Mouse (Mus musculus): ENCODE results near the gene Pawr. TPM values are rescaled to one million over a fixed set of nuclear protein-coding genes. Genes with fewer than 3 reads are reported as not detected.

The Pawr gene
- polyA plus RNA-seq, 1 experiment, result 46.2 TPM

GRCm38 (mm10) chr10:108310195-108310594, 21.7 kb upstream of the Pawr start:
- H3K27ac ChIP-seq (ENCODE audit: insufficient read depth, low read length), result no peak overlapping the region
- no peak for TF ChIP-seq POLR2A (IDR thresholded peaks at IDR 0.05; ENCODE audit: low read depth, low read length)
- TF ChIP-seq CTCF (IDR thresholded peaks at IDR 0.05; ENCODE audit: borderline replicate concordance, insufficient read depth, low read length), result no peak
- no peaks in the 10 kb centered on the region for H3K4me1 ChIP-seq (ENCODE audit: control insufficient read depth, insufficient read depth, low read length)
- H3K4me3 ChIP-seq (ENCODE audit: insufficient read depth, low read length), result no peak overlapping the region

GRCm38 (mm10) chr10:108311396-108311795, 20.5 kb upstream of the Pawr start:
- TF ChIP-seq CTCF (IDR thresholded peaks at IDR 0.05; ENCODE audit: borderline replicate concordance, insufficient read depth, low read length), result no peak
- no peak for TF ChIP-seq POLR2A (IDR thresholded peaks at IDR 0.05; ENCODE audit: low read depth, low read length)

GRCm38 (mm10) chr10:108313845-108314244, 18.1 kb upstream of the Pawr start:
- no peak overlapping the region for H3K27ac ChIP-seq (ENCODE audit: insufficient read depth, low read length)
- no peaks in the 10 kb centered on the region for H3K4me1 ChIP-seq (ENCODE audit: control insufficient read depth, insufficient read depth, low read length)
- H3K4me3 ChIP-seq (ENCODE audit: insufficient read depth, low read length), result no peak overlapping the region
- TF ChIP-seq POLR2A (IDR thresholded peaks at IDR 0.05; ENCODE audit: low read depth, low read length) (no peak), CTCF (IDR thresholded peaks at IDR 0.05; ENCODE audit: borderline replicate concordance, insufficient read depth, low read length) (no peak)

More at GRCm38 (mm10) chr10:108311396-108311795, 20.5 kb upstream of the Pawr start:
- Histone ChIP-seq H3K4me1 (ENCODE audit: control insufficient read depth, insufficient read depth, low read length) (no peaks in the 10 kb centered on the region), H3K27ac (ENCODE audit: insufficient read depth, low read length) (no peak overlapping the region), H3K4me3 (ENCODE audit: insufficient read depth, low read length) (no peak overlapping the region)

- Histone ChIP-seq H3K4me3 (ENCODE audit: insufficient read depth, low read length) (no peak overlapping the region), H3K27ac (ENCODE audit: insufficient read depth, low read length) (no peak overlapping the region), H3K4me1 (ENCODE audit: control insufficient read depth, insufficient read depth, low read length) (no peaks in the 10 kb centered on the region)
- no peak for TF ChIP-seq POLR2A (IDR thresholded peaks at IDR 0.05; ENCODE audit: low read depth, low read length)
- TF ChIP-seq CTCF (IDR thresholded peaks at IDR 0.05; ENCODE audit: borderline replicate concordance, insufficient read depth, low read length), result no peak
These were observed 17.5 kb upstream of the Pawr start for GRCm38 (mm10) chr10:108314396-108314795.

- no peak overlapping the region for H3K4me3 ChIP-seq (ENCODE audit: insufficient read depth, low read length)
- TF ChIP-seq CTCF (IDR thresholded peaks at IDR 0.05; ENCODE audit: borderline replicate concordance, insufficient read depth, low read length) (no peak), POLR2A (IDR thresholded peaks at IDR 0.05; ENCODE audit: low read depth, low read length) (no peak)
- no peaks in the 10 kb centered on the region for H3K4me1 ChIP-seq (ENCODE audit: control insufficient read depth, insufficient read depth, low read length)
- no peak overlapping the region for H3K27ac ChIP-seq (ENCODE audit: insufficient read depth, low read length)
These were observed 16.7 kb upstream of the Pawr start for GRCm38 (mm10) chr10:108315236-108315635.

- H3K27ac ChIP-seq (ENCODE audit: insufficient read depth, low read length), result no peak overlapping the region
- H3K4me3 ChIP-seq (ENCODE audit: insufficient read depth, low read length), result no peak overlapping the region
- TF ChIP-seq POLR2A (IDR thresholded peaks at IDR 0.05; ENCODE audit: low read depth, low read length) (no peak), CTCF (IDR thresholded peaks at IDR 0.05; ENCODE audit: borderline replicate concordance, insufficient read depth, low read length) (no peak)
- peaks cover 4% of the 10 kb centered on the region; the same call in 1 of the 2 replicates for H3K4me1 ChIP-seq (ENCODE audit: control insufficient read depth, insufficient read depth, low read length)
These were observed 3.6 kb upstream of the Pawr start for GRCm38 (mm10) chr10:108328356-108328755.

- H3K27ac ChIP-seq (ENCODE audit: insufficient read depth, low read length), result no peak overlapping the region
- TF ChIP-seq POLR2A (IDR thresholded peaks at IDR 0.05; ENCODE audit: low read depth, low read length) (no peak), CTCF (IDR thresholded peaks at IDR 0.05; ENCODE audit: borderline replicate concordance, insufficient read depth, low read length) (no peak)
These were observed 2.9 kb upstream of the Pawr start for GRCm38 (mm10) chr10:108328983-108329382.

GRCm38 (mm10) chr10:108329771-108330170, 2.1 kb upstream of the Pawr start:
- Histone ChIP-seq H3K4me3 (ENCODE audit: insufficient read depth, low read length) (no peak overlapping the region), H3K4me1 (ENCODE audit: control insufficient read depth, insufficient read depth, low read length) (peaks cover 4% of the 10 kb centered on the region; the same call in 1 of the 2 replicates), H3K27ac (ENCODE audit: insufficient read depth, low read length) (no peak overlapping the region)
- TF ChIP-seq CTCF (IDR thresholded peaks at IDR 0.05; ENCODE audit: borderline replicate concordance, insufficient read depth, low read length) (no peak), POLR2A (IDR thresholded peaks at IDR 0.05; ENCODE audit: low read depth, low read length) (no peak)

More at GRCm38 (mm10) chr10:108328983-108329382, 2.9 kb upstream of the Pawr start:
- H3K4me3 ChIP-seq (ENCODE audit: insufficient read depth, low read length), result no peak overlapping the region
- H3K4me1 ChIP-seq (ENCODE audit: control insufficient read depth, insufficient read depth, low read length), result peaks cover 4% of the 10 kb centered on the region; the same call in 1 of the 2 replicates

- Histone ChIP-seq H3K4me3 (ENCODE audit: insufficient read depth, low read length) (no peak overlapping the region), H3K27ac (ENCODE audit: insufficient read depth, low read length) (no peak overlapping the region), H3K4me1 (ENCODE audit: control insufficient read depth, insufficient read depth, low read length) (peaks cover 6% of the 10 kb centered on the region)
- no peak for TF ChIP-seq CTCF (IDR thresholded peaks at IDR 0.05; ENCODE audit: borderline replicate concordance, insufficient read depth, low read length)
- TF ChIP-seq POLR2A (IDR thresholded peaks at IDR 0.05; ENCODE audit: low read depth, low read length), result no peak
These were observed 957 bp upstream of the Pawr start for GRCm38 (mm10) chr10:108330964-108331363.

- no peak for TF ChIP-seq POLR2A (IDR thresholded peaks at IDR 0.05; ENCODE audit: low read depth, low read length)
- no peak for TF ChIP-seq CTCF (IDR thresholded peaks at IDR 0.05; ENCODE audit: borderline replicate concordance, insufficient read depth, low read length)
- Histone ChIP-seq H3K27ac (ENCODE audit: insufficient read depth, low read length) (peak overlapping the region; percentile 77), H3K4me1 (ENCODE audit: control insufficient read depth, insufficient read depth, low read length) (peaks cover 10% of the 10 kb centered on the region), H3K4me3 (ENCODE audit: insufficient read depth, low read length) (peak overlapping the region; percentile 98)
These were observed 935 bp downstream of the Pawr start for GRCm38 (mm10) chr10:108332571-108333541.

All from embryonic fibroblast, embryonic 13.5 days (primary cell).